Mouse (Mus musculus): ENCODE measurements around the gene Bag2. TPM values are rescaled to one million over a fixed set of nuclear protein-coding genes. Genes with fewer than 3 reads are reported as not detected.

The Bag2 gene
- 69.9 and 79.8 TPM in 2 replicates for polyA plus RNA-seq (2012)

DNA sequence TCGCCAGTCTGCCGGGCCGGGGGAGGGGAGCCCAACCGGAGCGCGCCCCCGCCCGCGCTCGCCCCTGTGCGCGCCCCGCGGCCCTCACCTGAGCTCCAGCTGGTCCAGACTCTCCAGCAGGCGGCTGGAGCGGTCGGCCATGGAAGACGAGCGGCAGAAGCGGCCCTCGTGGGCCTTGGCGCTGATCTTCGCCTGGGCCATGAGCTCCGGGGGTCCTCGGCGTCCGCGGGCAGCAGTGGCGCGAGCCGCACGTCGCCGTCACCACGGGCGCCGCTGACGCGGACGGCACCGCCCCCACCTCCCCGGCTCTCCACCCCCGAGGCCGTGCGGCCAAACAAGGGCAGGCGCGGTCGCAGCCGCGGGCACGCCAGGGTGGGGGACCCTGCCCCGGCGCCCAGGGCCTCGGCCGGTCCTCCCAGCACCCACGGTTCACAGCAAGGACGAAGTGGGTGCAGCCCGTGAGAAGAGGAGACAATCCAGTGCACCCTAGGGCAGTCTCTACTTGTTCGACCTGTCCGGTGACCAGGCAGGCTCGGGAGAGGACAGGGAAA lies at the start of gene Bag2:
Gene Bag2 (minus strand): TSS at position 305 of the 551 bp plus-strand sequence.
- TF ChIP-seq GATA1 (IDR thresholded peaks at IDR 0.05; ENCODE audit: low read length): no peak

DNA sequence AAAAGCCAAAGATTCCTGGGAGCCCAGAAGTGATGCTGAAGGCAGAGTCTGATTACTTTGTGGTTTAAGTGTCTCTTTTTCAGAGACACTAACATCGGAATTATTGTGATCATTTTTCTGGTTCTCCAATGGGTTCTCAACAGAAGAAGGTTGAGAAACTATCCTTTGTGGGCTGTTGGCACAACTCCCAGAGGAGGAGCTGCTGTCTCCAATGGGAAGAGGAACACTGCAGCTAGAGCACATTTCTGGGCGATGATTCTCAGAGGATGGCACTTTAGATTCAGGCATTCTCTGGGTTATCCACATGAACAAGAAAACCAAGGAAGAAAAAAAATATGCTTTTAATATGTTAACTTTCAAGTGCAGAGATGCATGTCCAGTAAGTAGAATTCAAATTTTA lies 45.7 kb upstream of the Bag2 start:
- TF ChIP-seq GATA1 (IDR thresholded peaks at IDR 0.05; ENCODE audit: low read length): no peak

DNA sequence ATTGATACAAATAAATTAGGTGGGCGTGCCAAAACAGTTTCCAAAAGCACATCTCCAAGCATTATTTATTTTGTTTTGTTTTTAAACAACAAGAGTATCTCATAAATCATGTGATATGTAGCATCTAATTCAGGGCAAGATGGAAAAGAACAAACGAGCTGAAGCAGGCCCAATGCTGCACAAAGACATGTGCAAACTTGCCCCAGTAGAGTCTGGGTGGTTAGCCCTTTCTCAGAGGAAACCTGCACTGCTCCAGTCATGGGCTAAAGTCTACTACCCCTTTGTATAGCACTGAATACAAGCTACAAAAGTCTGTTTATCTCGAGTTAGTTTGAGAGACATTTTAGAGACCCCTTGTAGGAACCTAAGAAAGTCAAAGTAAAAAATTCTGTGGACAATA lies 42.0 kb upstream of the Bag2 start:
- no peak for TF ChIP-seq GATA1 (IDR thresholded peaks at IDR 0.05; ENCODE audit: low read length)

DNA sequence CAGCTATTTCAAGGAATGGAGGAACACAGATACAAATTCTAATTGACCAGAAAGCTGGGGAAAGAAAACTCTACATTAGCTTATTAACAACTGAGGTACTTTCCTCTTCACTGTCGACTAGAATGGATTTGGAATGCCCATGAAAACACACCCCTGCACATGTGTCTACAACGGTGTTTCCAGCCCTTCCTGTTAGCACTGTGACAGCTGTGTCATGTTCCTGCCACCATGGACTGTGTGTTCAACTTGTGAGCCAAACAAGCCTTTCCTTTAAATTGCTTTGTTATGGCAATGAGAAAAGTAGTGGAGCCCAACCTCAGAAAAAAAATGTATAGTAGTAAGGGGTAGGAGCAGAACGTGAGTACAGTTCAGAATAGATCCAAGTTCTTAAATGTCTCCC lies 30.9 kb upstream of the Bag2 start:
- no peak for TF ChIP-seq GATA1 (IDR thresholded peaks at IDR 0.05; ENCODE audit: low read length)

DNA sequence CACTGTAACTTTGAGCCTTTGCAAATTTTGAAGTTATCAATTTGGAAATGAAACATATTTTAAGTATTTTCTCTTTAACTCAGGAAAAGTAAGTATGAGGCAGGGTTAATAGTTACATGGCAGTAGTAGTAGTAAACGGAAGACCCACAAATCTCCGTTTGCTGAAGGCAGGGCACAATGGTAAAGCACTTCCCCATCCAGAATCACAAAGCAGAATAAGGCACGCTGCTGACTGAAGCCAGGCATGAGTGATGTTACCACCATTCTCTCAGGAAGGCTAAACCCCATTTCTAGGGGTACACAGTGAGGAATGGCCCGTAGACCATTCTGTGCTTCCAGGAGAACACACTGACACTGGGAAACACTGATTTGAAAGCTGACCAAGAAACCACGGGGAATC lies 30.5 kb upstream of the Bag2 start:
- TF ChIP-seq GATA1 (IDR thresholded peaks at IDR 0.05; ENCODE audit: low read length): no peak

DNA sequence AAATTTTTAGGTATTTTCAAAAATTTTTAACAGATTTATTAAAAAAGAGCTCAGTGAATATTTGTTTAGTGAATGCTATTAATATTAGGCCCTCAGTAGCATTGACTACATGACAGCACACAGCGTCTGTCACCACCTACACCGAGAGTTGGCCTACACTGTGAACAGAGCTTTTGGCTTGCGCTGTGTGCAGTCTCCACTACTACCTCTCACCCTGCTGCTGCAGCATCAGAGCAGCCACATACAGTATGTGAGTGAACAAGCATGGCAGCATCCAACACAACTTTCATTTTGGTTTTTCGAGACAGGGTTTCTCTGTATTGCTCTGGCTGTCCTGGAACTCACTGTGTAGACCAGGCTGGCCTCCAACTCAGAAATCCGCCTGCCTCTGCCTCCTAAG lies 27.0 kb upstream of the Bag2 start:
- no peak for TF ChIP-seq GATA1 (IDR thresholded peaks at IDR 0.05; ENCODE audit: low read length)

DNA sequence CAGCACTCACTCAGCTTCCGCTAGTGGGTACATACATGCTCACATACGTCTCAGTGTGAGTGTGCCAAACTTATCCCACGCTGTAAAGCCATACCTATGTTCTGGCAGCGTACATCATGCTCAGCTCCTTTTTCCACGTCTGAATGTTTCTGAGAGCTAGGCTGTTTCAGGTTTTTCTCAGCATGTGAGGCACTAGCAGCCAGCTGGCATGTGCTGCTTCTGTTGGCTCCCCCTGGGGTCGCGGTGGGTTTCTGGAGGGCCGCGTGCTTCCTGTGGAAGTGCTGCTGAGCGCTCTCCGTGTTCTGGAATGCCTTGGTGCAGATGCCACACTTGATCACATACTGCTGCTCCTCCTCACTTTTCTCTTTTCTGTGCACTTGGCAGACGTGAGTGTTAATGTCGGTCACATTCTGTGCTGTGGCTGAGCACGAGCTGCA lies 18.6 kb upstream of the Bag2 start:
- TF ChIP-seq GATA1 (IDR thresholded peaks at IDR 0.05; ENCODE audit: low read length): no peak

DNA sequence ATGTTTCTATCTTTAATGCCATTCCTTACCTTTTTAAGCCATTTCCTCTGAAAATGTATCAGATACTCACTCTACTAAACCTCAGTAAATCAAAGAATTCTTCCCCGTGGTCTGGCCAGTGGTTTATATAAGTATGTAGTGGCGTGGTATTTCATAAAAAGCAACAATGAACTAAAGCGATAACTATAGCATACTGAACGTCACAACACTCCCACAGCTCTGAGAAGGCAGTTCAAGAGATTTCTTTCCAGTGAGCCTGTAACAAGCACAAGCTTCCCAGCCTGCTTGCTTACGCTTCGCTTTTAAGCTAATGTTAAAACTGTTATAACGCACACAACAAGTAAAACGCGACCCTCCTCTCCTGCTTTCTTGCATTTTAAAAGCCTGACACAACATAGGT lies 14.5 kb upstream of the Bag2 start:
- TF ChIP-seq GATA1 (IDR thresholded peaks at IDR 0.05; ENCODE audit: low read length): no peak

DNA sequence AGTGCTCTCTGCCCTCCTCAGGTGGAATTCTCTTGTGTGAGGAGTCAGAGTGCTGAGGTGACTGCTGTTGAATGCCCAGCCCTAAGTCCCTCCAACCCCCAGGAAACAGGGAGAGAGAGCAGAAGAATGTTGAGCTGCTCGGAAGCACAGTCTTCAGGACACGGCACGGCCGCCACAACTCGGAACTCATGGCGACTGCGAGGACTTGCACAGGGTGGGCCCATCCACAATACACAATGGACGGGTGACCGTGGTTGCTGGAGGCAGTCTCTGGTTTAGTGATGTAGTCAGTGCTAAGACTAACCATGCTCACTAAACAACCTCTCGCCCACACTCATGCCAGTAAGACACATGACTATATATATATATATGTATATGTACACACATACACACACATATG lies 14.0 kb upstream of the Bag2 start:
- TF ChIP-seq GATA1 (IDR thresholded peaks at IDR 0.05; ENCODE audit: low read length): no peak

DNA sequence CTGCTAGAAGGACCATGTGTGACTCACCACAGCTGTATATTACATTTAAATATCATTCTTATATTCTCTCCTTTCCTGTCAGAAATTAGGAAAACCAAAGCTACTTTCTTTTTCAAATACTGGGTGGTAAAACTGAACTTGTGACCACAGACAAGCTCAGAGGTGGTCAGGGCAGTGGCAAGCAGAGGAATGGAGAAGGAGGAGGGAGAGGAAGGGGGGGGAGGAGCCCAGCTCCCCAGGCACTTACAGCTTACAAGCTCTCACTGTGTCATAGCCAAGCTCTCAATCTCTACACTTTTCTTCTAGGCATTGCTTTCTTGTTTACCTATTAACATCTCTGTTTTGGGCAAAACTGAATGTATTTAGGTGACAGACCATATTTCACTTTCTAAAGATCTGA lies 11.2 kb upstream of the Bag2 start:
- TF ChIP-seq GATA1 (IDR thresholded peaks at IDR 0.05; ENCODE audit: low read length): no peak

DNA sequence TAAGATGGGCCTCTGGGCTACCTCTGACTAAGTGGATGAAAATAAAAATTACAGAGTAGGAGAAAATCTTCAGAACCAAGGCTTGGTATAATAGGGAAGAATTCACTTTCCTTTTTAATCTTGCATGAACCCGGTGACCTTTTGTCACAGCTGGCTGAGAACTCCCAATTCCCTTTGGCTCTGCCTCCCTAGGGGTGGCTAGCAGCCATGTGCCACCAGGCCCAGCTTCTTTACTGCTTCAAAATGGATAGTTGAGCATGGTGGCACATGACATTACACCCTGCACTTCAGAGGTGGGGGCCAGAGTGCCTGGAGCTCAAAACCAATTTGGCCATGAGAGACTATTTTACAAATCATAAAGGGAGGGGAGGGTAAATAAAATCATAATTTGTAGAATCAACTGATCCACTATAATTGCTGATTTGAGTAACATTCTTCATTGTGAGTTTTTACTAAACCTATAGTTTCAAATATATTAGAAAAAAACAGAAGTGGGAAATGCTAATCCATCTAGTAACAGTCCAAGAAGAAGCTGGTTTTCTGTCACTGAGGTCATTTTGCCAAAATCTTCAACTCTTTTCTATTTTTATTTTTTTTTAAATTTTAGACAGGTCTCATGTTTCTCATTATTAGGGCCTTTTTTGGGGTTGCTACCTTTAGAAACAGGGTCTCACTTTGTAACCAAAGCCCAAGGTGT lies 10.6 kb upstream of the Bag2 start:
- no peak for TF ChIP-seq GATA1 (IDR thresholded peaks at IDR 0.05; ENCODE audit: low read length)

DNA sequence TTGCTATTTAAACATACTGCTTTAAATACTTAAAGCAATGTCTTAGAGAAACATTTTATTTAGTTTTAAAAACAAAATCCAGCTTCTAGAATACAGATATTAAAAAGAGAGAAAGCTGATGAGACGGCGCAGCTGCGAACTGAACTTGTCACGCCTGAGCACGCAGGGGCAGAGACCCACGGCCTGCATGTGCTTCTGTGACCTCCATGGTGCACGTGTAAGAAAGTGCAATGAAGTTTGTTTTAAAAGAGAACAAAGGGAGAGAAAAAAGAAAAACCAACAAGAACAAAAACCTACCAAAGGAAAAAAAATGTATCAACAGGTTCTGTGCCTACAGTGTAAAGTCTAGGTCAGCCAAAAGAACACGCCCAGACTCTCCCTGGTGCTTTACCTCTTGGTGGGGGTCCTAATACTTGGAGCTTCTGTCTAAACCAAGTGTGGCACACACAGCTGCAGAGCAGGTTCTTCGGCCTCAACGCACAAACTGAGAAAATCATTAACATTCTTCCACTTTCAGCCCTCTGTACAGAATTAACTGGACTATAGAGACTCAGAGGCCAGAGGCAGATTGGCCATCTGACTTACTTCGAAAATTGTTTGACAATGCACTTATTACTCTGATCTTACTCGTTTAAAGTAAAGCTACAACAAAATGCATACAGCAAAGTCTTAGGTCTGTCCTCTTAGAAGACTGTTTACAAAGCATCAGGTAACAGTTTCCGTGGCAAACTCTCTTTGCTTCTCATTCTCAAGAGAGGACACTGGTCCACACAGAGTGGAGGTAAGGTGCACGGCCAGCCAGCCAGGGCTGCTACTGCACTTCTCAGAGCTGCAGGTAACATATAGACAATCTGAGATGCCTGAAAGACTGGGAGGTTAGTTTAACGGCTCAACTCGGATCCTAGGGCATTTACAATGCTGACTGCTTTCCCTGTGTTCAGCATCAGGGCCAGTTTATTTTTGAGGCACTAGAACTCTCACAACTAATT lies 9.2 kb upstream of the Bag2 start:
- no peak for TF ChIP-seq GATA1 (IDR thresholded peaks at IDR 0.05; ENCODE audit: low read length)

DNA sequence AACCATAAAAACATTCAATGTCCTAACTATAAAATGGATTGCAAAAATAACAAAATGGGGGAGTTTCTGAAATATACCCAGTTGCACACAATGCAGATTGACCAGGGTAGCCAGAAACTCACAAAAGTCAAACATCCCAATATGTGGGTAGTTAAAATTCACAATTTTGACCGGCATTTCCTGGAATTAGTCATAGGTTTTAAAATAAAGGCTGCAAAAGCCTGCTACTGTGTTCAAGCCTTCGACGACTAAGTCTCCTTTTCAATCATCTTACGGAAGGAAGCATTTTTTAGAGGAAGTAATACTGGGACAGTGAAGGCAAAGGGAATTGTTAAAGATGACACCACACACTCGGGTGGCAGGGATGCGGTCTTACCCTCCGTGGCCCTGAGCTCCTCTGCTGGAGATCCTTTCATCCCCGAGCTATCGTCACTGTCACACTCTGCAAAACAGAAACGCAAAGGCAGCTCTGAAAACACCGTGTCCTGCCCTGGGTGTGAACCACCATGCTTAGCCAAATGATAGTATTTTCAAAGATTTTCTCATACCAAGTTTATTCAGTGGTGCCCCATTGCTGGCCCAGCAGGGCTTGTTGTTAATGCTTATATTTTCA lies 8.0 kb upstream of the Bag2 start:
- no peak for TF ChIP-seq GATA1 (IDR thresholded peaks at IDR 0.05; ENCODE audit: low read length)

DNA sequence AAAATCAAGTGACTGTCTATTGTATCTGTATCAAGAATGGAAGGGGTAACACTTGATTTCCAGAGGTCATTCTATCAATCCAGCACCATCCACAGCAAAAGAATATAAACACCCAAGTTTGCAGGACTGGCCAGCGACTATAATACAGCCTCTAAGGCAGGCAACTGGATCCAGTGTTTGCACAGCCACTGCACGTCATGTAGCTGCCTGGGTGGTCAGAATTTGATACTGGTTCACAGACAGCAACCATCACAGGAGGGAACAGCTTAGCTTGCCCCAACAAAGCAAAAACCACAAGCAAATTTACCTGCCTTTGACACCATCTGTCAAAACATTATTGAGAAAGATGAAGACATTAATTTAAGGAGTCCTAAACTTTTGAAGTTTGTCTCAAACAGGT lies 6.2 kb upstream of the Bag2 start:
- no peak for TF ChIP-seq GATA1 (IDR thresholded peaks at IDR 0.05; ENCODE audit: low read length)

DNA sequence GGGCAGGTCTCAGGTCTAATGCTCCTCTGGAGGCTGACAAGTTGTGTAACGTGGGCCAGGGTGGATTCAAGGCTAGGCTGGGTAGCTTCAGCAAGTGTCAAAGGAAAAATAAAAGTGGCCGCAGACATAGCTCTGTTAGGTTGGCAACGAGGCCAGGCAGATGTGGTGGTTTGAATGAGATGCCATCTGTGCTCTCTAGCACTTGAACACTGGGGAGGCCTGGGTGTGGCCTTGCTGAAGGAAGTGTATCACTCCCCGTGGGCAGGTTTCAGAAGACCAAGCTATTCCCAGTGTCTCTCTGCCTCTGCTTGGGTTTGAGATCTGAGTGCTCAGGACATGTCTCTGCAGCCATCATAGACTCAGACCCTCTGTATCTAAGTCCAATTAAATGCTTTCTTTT lies 893 bp upstream of the Bag2 start:
- no peak for TF ChIP-seq GATA1 (IDR thresholded peaks at IDR 0.05; ENCODE audit: low read length)

DNA sequence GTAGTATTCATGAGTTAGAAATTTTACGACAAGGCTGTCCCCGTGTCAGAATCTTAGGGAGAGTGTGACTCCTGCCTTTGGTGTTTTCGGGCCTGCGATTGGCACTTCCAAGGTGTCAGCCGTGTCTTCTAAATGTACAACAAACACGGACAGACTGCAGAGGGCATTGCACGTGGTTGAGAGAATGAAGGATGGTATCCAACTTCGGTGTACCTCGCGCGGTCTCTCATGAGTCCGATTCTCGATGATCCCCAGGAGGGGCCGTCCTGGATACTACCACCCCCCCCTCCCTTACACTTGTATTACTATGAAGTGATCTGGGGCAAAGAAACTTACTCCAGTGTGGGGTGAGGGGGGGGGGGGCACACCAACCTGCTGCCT lies 572 bp downstream of the Bag2 start:
- no peak for TF ChIP-seq GATA1 (IDR thresholded peaks at IDR 0.05; ENCODE audit: low read length)
